Mouse (Mus musculus): ENCODE results near the gene Dedd.
A peak's percentile ranks its signal among the peaks of the same experiment; 100 is the strongest.
"Not testable (repeated sequence)": the region's sequence is repeated elsewhere in the genome, so short reads cannot be mapped to it uniquely, and the experiment has no call there.

Gene Dedd

GRCm38 (mm10) chr1:171328839-171329432 is at the start of gene Dedd:
Dedd (plus strand) TSS chr1:171329145.
- DNase-seq (ENCODE audit: inconsistent ontology term) = peak; percentile 96

- no peak for DNase-seq (ENCODE audit: inconsistent ontology term)
Measured at GRCm38 (mm10) chr1:171279721-171280120, 49.2 kb upstream of the Dedd start.

- no peak for DNase-seq (ENCODE audit: inconsistent ontology term)
Measured at GRCm38 (mm10) chr1:171280250-171280915, 48.6 kb upstream of the Dedd start.

- DNase-seq (ENCODE audit: inconsistent ontology term) = peak; percentile 94
Measured at GRCm38 (mm10) chr1:171280916-171281527, 47.9 kb upstream of the Dedd start, which contains the start of gene Ppox. Ppox (minus strand) TSS chr1:171281186.

- no peak for DNase-seq (ENCODE audit: inconsistent ontology term)
Measured at GRCm38 (mm10) chr1:171281528-171281923, 47.4 kb upstream of the Dedd start.

GRCm38 (mm10) chr1:171282086-171282805 is 46.7 kb upstream of the Dedd start:
- DNase-seq (ENCODE audit: inconsistent ontology term) = no peak

GRCm38 (mm10) chr1:171283188-171284160 is 45.5 kb upstream of the Dedd start:
- DNase-seq (ENCODE audit: inconsistent ontology term) = no peak

GRCm38 (mm10) chr1:171284491-171284890 is 44.5 kb upstream of the Dedd start:
- DNase-seq (ENCODE audit: inconsistent ontology term) = no peak

- no peak for DNase-seq (ENCODE audit: inconsistent ontology term)
Measured at GRCm38 (mm10) chr1:171285096-171285892, 43.7 kb upstream of the Dedd start.

- DNase-seq (ENCODE audit: inconsistent ontology term) = no peak
Measured at GRCm38 (mm10) chr1:171286517-171286916, 42.4 kb upstream of the Dedd start.

- DNase-seq (ENCODE audit: inconsistent ontology term) = peak; percentile 94
Measured at GRCm38 (mm10) chr1:171287136-171288081, 41.5 kb upstream of the Dedd start, which contains the start of gene Usp21. Usp21 (minus strand) TSS chr1:171287991.

- DNase-seq (ENCODE audit: inconsistent ontology term) = no peak
Measured at GRCm38 (mm10) chr1:171288328-171288727, 40.6 kb upstream of the Dedd start.

GRCm38 (mm10) chr1:171293351-171293750 is 35.6 kb upstream of the Dedd start:
- DNase-seq (ENCODE audit: inconsistent ontology term) = no peak

- no peak for DNase-seq (ENCODE audit: inconsistent ontology term)
Measured at GRCm38 (mm10) chr1:171293906-171294297, 35.0 kb upstream of the Dedd start.

- peak; percentile 85 for DNase-seq (ENCODE audit: inconsistent ontology term)
Measured at GRCm38 (mm10) chr1:171294298-171295062, 34.5 kb upstream of the Dedd start, which contains the start of gene Ufc1. Ufc1 (minus strand) TSS chr1:171295024.

- no peak for DNase-seq (ENCODE audit: inconsistent ontology term)
Measured at GRCm38 (mm10) chr1:171295063-171295402, 33.9 kb upstream of the Dedd start.

- no peak for DNase-seq (ENCODE audit: inconsistent ontology term)
Measured at GRCm38 (mm10) chr1:171298226-171298625, 30.7 kb upstream of the Dedd start.

- DNase-seq (ENCODE audit: inconsistent ontology term) = not testable (repeated sequence)
Measured at GRCm38 (mm10) chr1:171306157-171306556, 22.8 kb upstream of the Dedd start.
